Mouse (Mus musculus): Measurements from ENCODE around the gene Ispd.
"Not testable (repeated sequence)": the region's sequence is repeated elsewhere in the genome, so short reads cannot be mapped to it uniquely, and the experiment has no call there.

The Ispd gene

DNA sequence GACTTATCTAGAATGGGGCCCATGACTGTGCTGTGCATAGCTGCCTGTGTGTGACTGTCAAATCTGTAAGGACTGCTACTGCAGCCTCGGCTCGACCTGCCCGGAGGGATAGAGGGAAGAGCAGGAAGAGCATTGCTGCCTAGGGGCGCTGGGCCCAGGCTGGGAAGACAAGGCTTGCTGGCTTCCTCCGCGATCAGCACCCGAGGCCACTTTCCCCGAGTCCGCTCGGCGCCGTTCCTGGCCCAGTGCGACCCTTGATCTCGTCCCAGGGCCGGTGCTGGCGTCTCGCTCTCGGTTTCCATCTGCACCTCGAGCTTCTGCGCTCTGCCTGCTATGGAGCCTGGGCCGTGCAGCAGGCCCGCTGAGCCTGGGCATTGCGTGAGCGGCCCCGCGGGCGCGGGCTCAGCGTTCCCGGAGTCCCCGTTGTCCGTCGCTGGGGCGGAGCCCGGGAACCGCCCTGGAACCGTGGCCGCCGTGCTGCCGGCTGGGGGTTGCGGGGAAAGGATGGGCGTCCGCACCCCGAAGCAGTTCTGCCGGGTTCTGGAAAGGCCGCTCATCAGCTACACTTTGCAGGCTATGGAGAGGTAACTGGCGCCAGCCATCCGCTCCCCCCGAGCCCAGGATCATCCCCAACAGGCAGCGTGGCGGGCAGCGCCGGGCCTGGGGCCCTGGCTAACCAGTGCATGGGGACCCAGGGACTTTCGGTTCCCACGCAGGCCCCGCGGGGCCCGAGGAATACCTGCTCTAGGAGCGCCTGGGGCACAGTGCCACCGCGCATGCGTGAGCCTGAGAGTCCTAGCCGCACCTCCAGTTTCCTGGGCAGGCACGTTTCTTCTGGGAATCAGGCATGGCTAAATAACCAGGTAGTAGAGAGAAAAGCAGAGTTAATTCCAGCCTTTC is at the start of gene Ispd, which contains the start of gene D630036H23Rik:
Ispd (plus strand) TSS at position 10 of the 900 bp plus-strand sequence.
D630036H23Rik (minus strand) TSS at position 741 of the 900 bp plus-strand sequence.
- DNase-seq (ENCODE audit: low read depth, low spot score), result peak; percentile 95

GRCm38 (mm10) chr12:36332676-36333075 is 48.6 kb upstream of the Ispd start:
- DNase-seq (ENCODE audit: low read depth, low spot score), result no peak

DNA sequence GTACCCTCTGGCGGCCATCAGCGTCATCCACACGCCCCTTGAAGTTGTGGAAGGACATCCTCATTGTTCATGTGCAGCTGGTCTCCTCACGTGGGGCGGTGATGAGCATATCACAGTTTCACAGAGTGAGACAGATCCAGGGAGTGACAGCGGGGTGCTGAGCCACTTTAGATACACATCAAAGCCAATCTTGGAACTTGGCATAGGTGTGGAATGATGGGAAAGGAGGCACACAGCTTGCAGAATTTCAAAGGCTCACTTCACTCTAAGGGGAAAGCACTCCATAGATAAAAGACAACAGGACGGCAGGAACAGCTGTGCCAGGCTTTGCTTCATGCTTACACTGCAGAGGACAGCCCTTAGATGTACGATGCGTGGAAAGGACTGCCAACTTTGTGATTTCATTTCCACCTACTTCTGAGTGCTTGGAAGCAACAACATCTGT is 47.4 kb upstream of the Ispd start:
- DNase-seq (ENCODE audit: low read depth, low spot score), result peak; percentile 60

GRCm38 (mm10) chr12:36344131-36344530 is 37.1 kb upstream of the Ispd start:
- DNase-seq (ENCODE audit: low read depth, low spot score), result peak; percentile 65

GRCm38 (mm10) chr12:36360064-36360463 is 21.2 kb upstream of the Ispd start:
- DNase-seq (ENCODE audit: low read depth, low spot score), result no peak

GRCm38 (mm10) chr12:36360693-36361092 is 20.6 kb upstream of the Ispd start:
- no peak for DNase-seq (ENCODE audit: low read depth, low spot score)

DNA sequence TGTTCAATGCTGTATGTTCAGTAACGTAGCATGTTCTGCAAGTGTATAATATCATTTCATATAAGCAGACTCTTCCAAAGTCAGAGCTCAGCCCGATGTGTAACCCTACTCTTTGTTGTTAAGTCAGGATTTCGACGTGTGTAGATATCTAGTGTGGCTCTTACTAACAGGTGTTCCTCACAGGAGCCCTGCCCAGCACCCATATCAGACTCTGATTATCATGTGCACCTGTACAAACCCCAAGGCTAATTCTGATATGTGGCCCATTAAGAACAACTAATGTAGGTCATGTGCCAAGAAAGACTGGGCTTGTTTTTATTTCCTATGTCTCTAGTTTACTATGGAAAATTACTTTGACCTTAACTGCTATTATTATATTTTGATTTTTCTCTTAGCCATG is 17.2 kb upstream of the Ispd start:
- no peak for DNase-seq (ENCODE audit: low read depth, low spot score)

GRCm38 (mm10) chr12:36373237-36373998 is 7.8 kb upstream of the Ispd start:
- peak; percentile 20 for DNase-seq (ENCODE audit: low read depth, low spot score)

DNA sequence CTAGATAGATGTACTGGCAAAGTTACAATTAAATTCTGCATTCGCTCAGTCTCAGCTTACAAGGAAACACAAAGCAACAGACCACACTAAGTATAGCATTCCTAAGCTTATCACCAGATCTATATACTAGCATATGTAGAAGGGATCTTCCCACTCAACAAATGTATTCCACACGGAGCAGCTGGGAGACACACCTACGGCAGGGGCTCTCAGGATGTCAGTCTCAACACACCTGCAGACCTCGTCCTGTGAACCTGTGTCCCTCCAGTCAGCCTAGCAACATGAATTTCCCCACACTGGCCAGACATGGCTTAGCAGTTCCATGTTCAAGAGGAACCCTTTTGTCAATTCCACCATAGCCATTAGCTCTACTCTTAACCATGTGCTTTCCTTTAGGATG is 4.9 kb upstream of the Ispd start:
- not testable (repeated sequence) for DNase-seq (ENCODE audit: low read depth, low spot score)

GRCm38 (mm10) chr12:36380254-36380653 is 996 bp upstream of the Ispd start:
- no peak for DNase-seq (ENCODE audit: low read depth, low spot score)

GRCm38 (mm10) chr12:36380806-36381205 is 444 bp upstream of the Ispd start:
- DNase-seq (ENCODE audit: low read depth, low spot score), result peak; percentile 51

GRCm38 (mm10) chr12:36385386-36385785 is 4.1 kb downstream of the Ispd start:
- DNase-seq (ENCODE audit: low read depth, low spot score), result peak; percentile 7

GRCm38 (mm10) chr12:36386991-36387390 is 5.7 kb downstream of the Ispd start:
- no peak for DNase-seq (ENCODE audit: low read depth, low spot score)

DNA sequence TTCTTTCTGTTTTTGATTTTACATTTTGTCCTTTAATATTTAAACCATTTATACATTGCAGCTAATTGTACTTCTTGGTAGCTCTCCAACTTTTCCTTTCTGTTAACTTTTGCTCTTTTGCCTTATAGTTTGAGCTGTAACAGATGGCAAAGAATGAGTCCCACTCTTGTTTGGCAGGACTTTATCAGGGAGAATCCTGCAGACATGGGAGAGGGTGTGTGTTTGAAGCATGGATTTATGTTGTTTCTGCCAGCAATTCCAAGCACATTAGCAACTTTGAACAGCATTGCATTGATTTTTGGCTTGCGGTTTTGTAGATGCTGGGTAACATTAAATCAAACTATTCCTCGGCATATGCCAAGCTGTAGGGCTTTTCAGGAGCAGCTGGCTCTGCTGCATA is 13.9 kb downstream of the Ispd start:
- DNase-seq (ENCODE audit: low read depth, low spot score), result peak; percentile 46

- DNase-seq (ENCODE audit: low read depth, low spot score), result peak; percentile 6
Measured at GRCm38 (mm10) chr12:36423677-36424076, 42.4 kb downstream of the Ispd start.

GRCm38 (mm10) chr12:36425258-36425657 is 44.0 kb downstream of the Ispd start:
- no peak for DNase-seq (ENCODE audit: low read depth, low spot score)

- no peak for DNase-seq (ENCODE audit: low read depth, low spot score)
Measured at GRCm38 (mm10) chr12:36426163-36427045, 45.2 kb downstream of the Ispd start.

- no peak for DNase-seq (ENCODE audit: low read depth, low spot score)
Measured at GRCm38 (mm10) chr12:36436956-36437355, 55.7 kb downstream of the Ispd start.

- no peak for DNase-seq (ENCODE audit: low read depth, low spot score)
Measured at GRCm38 (mm10) chr12:36439396-36439795, 58.1 kb downstream of the Ispd start.

GRCm38 (mm10) chr12:36456002-36456401 is 74.8 kb downstream of the Ispd start:
- DNase-seq (ENCODE audit: low read depth, low spot score), result peak; percentile 53

DNA sequence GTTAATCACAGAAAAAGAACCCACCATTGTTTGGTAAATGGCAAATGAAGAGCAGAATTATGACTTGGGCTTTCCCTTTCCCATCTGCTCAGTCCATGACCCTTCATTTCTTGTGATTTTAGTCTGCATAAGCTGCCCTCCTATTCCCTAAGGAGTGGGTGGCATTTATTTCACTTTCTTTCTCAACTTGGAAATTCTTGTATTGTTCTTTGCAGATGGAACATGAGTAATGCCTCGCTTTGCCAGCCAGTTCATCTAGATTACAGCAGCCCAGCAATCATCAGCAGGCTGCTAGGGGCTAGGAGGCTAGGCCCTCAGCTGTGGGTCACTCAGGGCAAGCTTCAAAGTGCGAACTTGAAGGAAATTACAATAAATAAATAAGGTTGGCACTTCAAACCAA is 76.5 kb downstream of the Ispd start:
- DNase-seq (ENCODE audit: low read depth, low spot score), result peak; percentile 51

Data from brain, adult 2 months (tissue).